Mouse (Mus musculus) heart, embryonic 11.5 days (tissue): ENCODE results near the gene Col1a2. TPM values are rescaled to one million over a fixed set of nuclear protein-coding genes. Genes with fewer than 3 reads are reported as not detected.

ENCODE experiments used
- ATAC-seq: fragments of 200-750 bp; cut with Nextera tagmentation; replicated peaks from 2 replicates; pipeline ENCODE4 v1.8.0; 2017; ENCODE audit warnings: moderate library complexity; ENCODE audit not compliant: insufficient number of reproducible peaks, low FRiP score, low TSS enrichment
- H3K27ac ChIP-seq: fragments of 300-500 bp; sonication (generic); 2 replicates; pipeline ENCODE4 v1.5.1; 2014; ENCODE audit warnings: mild to moderate bottlenecking, low read depth, low read length
- H3K27me3 ChIP-seq: fragments of 300-500 bp; sonication (generic); 2 replicates; pipeline ENCODE4 v1.6.1; 2014; ENCODE audit warnings: mild to moderate bottlenecking, low read length, mixed read lengths; ENCODE audit not compliant: control insufficient read depth, insufficient read depth
- H3K36me3 ChIP-seq: fragments of 300-500 bp; sonication (generic); 2 replicates; pipeline ENCODE4 v1.6.1; 2014; ENCODE audit warnings: mild to moderate bottlenecking, low read length, moderate library complexity, mixed read lengths; ENCODE audit not compliant: control insufficient read depth, insufficient read depth
- H3K4me1 ChIP-seq: fragments of 300-500 bp; sonication (generic); 2 replicates; pipeline ENCODE4 v1.6.1; 2014; ENCODE audit warnings: low read length; ENCODE audit not compliant: control insufficient read depth, insufficient read depth
- H3K4me2 ChIP-seq: fragments of 300-500 bp; sonication (generic); 2 replicates; pipeline ENCODE4 v1.6.1; 2014; ENCODE audit warnings: mild to moderate bottlenecking, moderate library complexity
- H3K4me3 ChIP-seq: fragments of 300-500 bp; sonication (generic); 2 replicates; pipeline ENCODE4 v1.5.1; 2014; ENCODE audit warnings: low read depth, low read length
- H3K9ac ChIP-seq: fragments of 300-500 bp; sonication (generic); 2 replicates; pipeline ENCODE4 v1.6.1; 2014; ENCODE audit warnings: mild to moderate bottlenecking, low read depth, low read length, moderate library complexity
- H3K9me3 ChIP-seq: fragments of 300-500 bp; sonication (generic); replicated peaks from 2 replicates; pipeline ENCODE4 v1.6.1; 2016; ENCODE audit warnings: low read length; ENCODE audit not compliant: control insufficient read depth
- WGBS: fragments of 180-500 bp; shearing (Covaris S2); extraction: QIAGEN DNeasy Blood & Tissue Kit; methylation state at CpG from one replicate; pipeline ENCODE4 v1.1.7; 2014; ENCODE audit not compliant: insufficient replicate concordance; 5-methylcytosine and 5-hydroxymethylcytosine counted together
- polyA plus RNA-seq: library from polyadenylated mRNA; unstranded; fragments of >200 nt; fragmentation: Nextera tagmentation; extraction: Ambion mirVana; gene quantifications from 2 replicates; pipeline ENCODE4 v1.2.1, GENCODE M21; 2014

Gene Col1a2
- polyA plus RNA-seq, 1 experiment from 2014 or later = 113 TPM

GRCm38 (mm10) chr6:4534462-4535079, 30.0 kb downstream of the Col1a2 start:
- H3K36me3 ChIP-seq = peaks cover 6% of the 10 kb centered on the region; the same call in 1 of the 2 replicates
- ATAC-seq = no peak

GRCm38 (mm10) chr6:4541926-4542715, 37.5 kb downstream of the Col1a2 start:
- WGBS = 81% methylated on average over 7 of the region's 7 CpGs
- ATAC-seq = no peak
- no peak overlapping the region for H3K4me3 ChIP-seq
- no peak overlapping the region for H3K4me2 ChIP-seq
- H3K27me3 ChIP-seq = no peaks in the 10 kb centered on the region
- no peaks in the 10 kb centered on the region for H3K4me1 ChIP-seq
- no peak overlapping the region for H3K9ac ChIP-seq
- peaks cover 3% of the 10 kb centered on the region; the same call in 1 of the 2 replicates for H3K36me3 ChIP-seq
- no peak overlapping the region for H3K27ac ChIP-seq
- no peaks in the 10 kb centered on the region for H3K9me3 ChIP-seq

More at GRCm38 (mm10) chr6:4534462-4535079, 30.0 kb downstream of the Col1a2 start:
- H3K4me3 ChIP-seq = no peak overlapping the region
- no peak overlapping the region for H3K27ac ChIP-seq
- no peaks in the 10 kb centered on the region for H3K27me3 ChIP-seq
- H3K9ac ChIP-seq = no peak overlapping the region
- H3K4me2 ChIP-seq = no peak overlapping the region
- no peaks in the 10 kb centered on the region for H3K9me3 ChIP-seq
- no peaks in the 10 kb centered on the region for H3K4me1 ChIP-seq
- WGBS = 75% methylated on average over 8 of the region's 8 CpGs

GRCm38 (mm10) chr6:4544554-4544953, 39.9 kb downstream of the Col1a2 start:
- Histone ChIP-seq H3K4me1 (no peaks in the 10 kb centered on the region), H3K4me2 (no peak overlapping the region), H3K9ac (no peak overlapping the region), H3K4me3 (no peak overlapping the region), H3K36me3 (no peaks in the 10 kb centered on the region), H3K9me3 (no peaks in the 10 kb centered on the region), H3K27me3 (no peaks in the 10 kb centered on the region), H3K27ac (no peak overlapping the region)
- 44% methylated on average over 6 of the region's 6 CpGs for WGBS
- no peak for ATAC-seq

- Histone ChIP-seq H3K4me2 (peak overlapping the region; percentile 57), H3K27ac (no peak overlapping the region), H3K9me3 (no peaks in the 10 kb centered on the region), H3K4me3 (no peak overlapping the region), H3K9ac (no peak overlapping the region), H3K36me3 (no peaks in the 10 kb centered on the region), H3K4me1 (no peaks in the 10 kb centered on the region), H3K27me3 (no peaks in the 10 kb centered on the region)
- ATAC-seq = no peak
- 15% methylated on average over 8 of the region's 8 CpGs for WGBS
Measured at GRCm38 (mm10) chr6:4545727-4546126, 41.1 kb downstream of the Col1a2 start.

GRCm38 (mm10) chr6:4548894-4549293, 44.3 kb downstream of the Col1a2 start:
- ATAC-seq = no peak
- Histone ChIP-seq H3K4me2 (no peak overlapping the region), H3K4me3 (no peak overlapping the region), H3K9me3 (no peaks in the 10 kb centered on the region), H3K36me3 (no peaks in the 10 kb centered on the region), H3K4me1 (no peaks in the 10 kb centered on the region), H3K27ac (no peak overlapping the region), H3K9ac (no peak overlapping the region), H3K27me3 (no peaks in the 10 kb centered on the region)
- WGBS = 60% methylated on average over 4 of the region's 4 CpGs

GRCm38 (mm10) chr6:4549846-4550548, 45.4 kb downstream of the Col1a2 start:
- Histone ChIP-seq H3K27ac (no peak overlapping the region), H3K4me3 (no peak overlapping the region), H3K4me2 (no peak overlapping the region), H3K27me3 (no peaks in the 10 kb centered on the region), H3K9ac (no peak overlapping the region), H3K36me3 (no peaks in the 10 kb centered on the region), H3K9me3 (no peaks in the 10 kb centered on the region), H3K4me1 (no peaks in the 10 kb centered on the region)
- no peak for ATAC-seq
- WGBS = 37% methylated on average over 11 of the region's 11 CpGs

- H3K4me2 ChIP-seq = no peak overlapping the region
- no peaks in the 10 kb centered on the region for H3K36me3 ChIP-seq
- 63% methylated on average over 1 of the region's 1 CpGs for WGBS
- H3K4me1 ChIP-seq = no peaks in the 10 kb centered on the region
- no peak overlapping the region for H3K9ac ChIP-seq
- H3K9me3 ChIP-seq = no peaks in the 10 kb centered on the region
- no peak for ATAC-seq
- no peak overlapping the region for H3K4me3 ChIP-seq
- H3K27ac ChIP-seq = no peak overlapping the region
- H3K27me3 ChIP-seq = no peaks in the 10 kb centered on the region
Measured at GRCm38 (mm10) chr6:4550549-4550915, 45.9 kb downstream of the Col1a2 start.

GRCm38 (mm10) chr6:4555366-4555765, 50.8 kb downstream of the Col1a2 start:
- Histone ChIP-seq H3K9me3 (no peaks in the 10 kb centered on the region), H3K36me3 (no peaks in the 10 kb centered on the region), H3K9ac (no peak overlapping the region), H3K4me1 (no peaks in the 10 kb centered on the region), H3K4me2 (no peak overlapping the region), H3K27ac (no peak overlapping the region), H3K4me3 (no peak overlapping the region), H3K27me3 (no peaks in the 10 kb centered on the region)
- no peak for ATAC-seq
- WGBS = 81% methylated on average over 6 of the region's 6 CpGs
